Mouse (Mus musculus) ES-E14 (cell line): ENCODE data around the gene Pimreg. TPM values are rescaled to one million over a fixed set of nuclear protein-coding genes. Genes with fewer than 3 reads are reported as not detected.

Experiments
- DNase-seq: peaks from one replicate; pipeline ENCODE4 v3.0.0-alpha.2; 2013; ENCODE audit warnings: low read depth, low spot score
- H3K27ac ChIP-seq: 2 replicates; pipeline ENCODE4 v1.5.1; 2012; ENCODE audit warnings: low read depth, mild to moderate bottlenecking, low read length, moderate library complexity, mixed read lengths; ENCODE audit not compliant: poor library complexity, insufficient read depth, severe bottlenecking
- H3K36me3 ChIP-seq: 2 replicates; pipeline ENCODE4 v1.6.1; 2012; ENCODE audit warnings: mild to moderate bottlenecking, low read length, moderate library complexity, mixed read lengths; ENCODE audit not compliant: control insufficient read depth, poor library complexity, insufficient read depth, severe bottlenecking
- H3K4me1 ChIP-seq, 2 experiments: fragments of 150-350 bp in 1 of 2; sonication (generic) in 1 of 2; 2 replicates each; pipeline ENCODE4 v1.6.1; 2012; ENCODE audit warnings: low read length in 2 of 2, mild to moderate bottlenecking in 1 of 2, mixed read lengths in 1 of 2; ENCODE audit not compliant: control insufficient read depth in 2 of 2, insufficient read depth in 2 of 2, poor library complexity in 1 of 2
- H3K4me3 ChIP-seq, 2 experiments: fragments of 150-350 bp in 1 of 2; sonication (generic) in 1 of 2; 2 replicates each; pipeline ENCODE4 v1.5.1; 2012; ENCODE audit warnings: low read length in 2 of 2, low read depth in 1 of 2, mild to moderate bottlenecking in 1 of 2, mixed read lengths in 1 of 2; ENCODE audit not compliant: insufficient read depth in 1 of 2, poor library complexity in 1 of 2, severe bottlenecking in 1 of 2
- H3K9ac ChIP-seq: 2 replicates; pipeline ENCODE4 v1.6.1; 2012; ENCODE audit warnings: low read depth, mild to moderate bottlenecking, low read length, mixed read lengths; ENCODE audit not compliant: poor library complexity, insufficient read depth, severe bottlenecking
- H3K9me3 ChIP-seq: fragments of 150-350 bp; sonication (generic); 2 replicates; pipeline ENCODE4 v1.6.1; 2012; ENCODE audit warnings: low read depth, mild to moderate bottlenecking, low read length; ENCODE audit not compliant: control insufficient read depth, insufficient read depth
- CHD2 ChIP-seq: IDR thresholded peaks from 2 replicates; pipeline ENCODE4 v1.6.1; 2014; ENCODE audit warnings: mild to moderate bottlenecking, low read depth, low read length, inconsistent platforms
- HCFC1 ChIP-seq: IDR thresholded peaks from 2 replicates; pipeline ENCODE4 v1.6.1; 2012; ENCODE audit warnings: low read length, inconsistent platforms, borderline replicate concordance; ENCODE audit not compliant: insufficient read depth
- MAFK ChIP-seq: IDR thresholded peaks from 2 replicates; pipeline ENCODE4 v1.6.1; 2014; ENCODE audit warnings: mild to moderate bottlenecking, low read depth, low read length, inconsistent platforms; ENCODE audit not compliant: insufficient read depth
- ZC3H11A ChIP-seq: IDR thresholded peaks from 2 replicates; pipeline ENCODE4 v1.6.1; 2012; ENCODE audit warnings: low read depth, mild to moderate bottlenecking, inconsistent platforms, low read length, borderline replicate concordance
- ZNF384 ChIP-seq: IDR thresholded peaks from 2 replicates; pipeline ENCODE4 v1.6.1; 2012; ENCODE audit warnings: low read depth, low read length, inconsistent platforms
- in situ Hi-C, 2 experiments: fragments of 600-800 bp; cut with MboI; formaldehyde crosslinking; loops; one replicate each; pipeline ENCODE4 v1.15.1; 2025; ENCODE audit warnings: low sequenced_read_pairs in 2 of 2, inconsistent platforms in 1 of 2; ENCODE audit not compliant: unreplicated experiment in 2 of 2
- total RNA-seq: library from RNA; depleted of rRNA; stranded (reverse); fragments of 300-350 nt; gene quantifications from 2 replicates; pipeline ENCODE4 v1.2.3, GENCODE M21; 2012

The Pimreg gene
- total RNA-seq, 1 experiment = 28.7 TPM

DNA sequence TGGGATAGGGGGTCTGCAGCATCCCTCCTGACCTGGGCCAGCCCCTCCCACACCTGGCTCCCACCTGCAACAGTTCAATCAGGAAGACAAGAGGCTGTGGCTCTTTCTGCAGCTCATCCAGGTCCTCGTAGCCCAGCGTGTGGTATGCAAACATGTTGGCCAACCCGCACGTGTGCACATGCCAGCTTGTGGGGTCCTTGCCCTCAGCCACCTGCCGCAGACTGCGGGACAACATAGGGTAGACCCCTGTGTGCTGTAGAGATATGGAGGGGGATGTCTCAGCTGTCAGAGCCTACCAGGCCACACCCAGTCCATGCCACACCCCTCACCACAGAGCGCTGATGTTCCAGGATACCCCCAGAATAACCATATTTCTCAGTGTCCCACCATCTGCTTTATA lies 10.5 kb upstream of the Pimreg start:
- Histone ChIP-seq H3K9ac (no peak overlapping the region), H3K9me3 (no peaks in the 10 kb centered on the region), H3K4me1 (no peaks in the 10 kb centered on the region), H3K4me3 (no peak overlapping the region), H3K36me3 (no peaks in the 10 kb centered on the region), H3K27ac (no peak overlapping the region)
- in situ Hi-C loops = loop anchor here in 1 of 2 experiments (25.0 kb wide), 1 partner anchor 694 kb away; no protein-coding TSS in a partner anchor
- TF ChIP-seq MAFK = no peak
- DNase-seq = no peak

- no peak overlapping the region for H3K4me3 ChIP-seq
- no peaks in the 10 kb centered on the region for H3K4me1 ChIP-seq
- no peak for DNase-seq
- no peak overlapping the region for H3K9ac ChIP-seq
- in situ Hi-C loops = loop anchor here in 1 of 2 experiments (25.0 kb wide), 1 partner anchor 695 kb away; no protein-coding TSS in a partner anchor
- TF ChIP-seq HCFC1 (no peak), CHD2 (no peak), ZNF384 (no peak), ZC3H11A (no peak), MAFK (no peak)
- H3K27ac ChIP-seq = no peak overlapping the region
- no peaks in the 10 kb centered on the region for H3K9me3 ChIP-seq
- no peaks in the 10 kb centered on the region for H3K36me3 ChIP-seq
Measured at GRCm38 (mm10) chr11:72032091-72032490, 9.7 kb upstream of the Pimreg start.

GRCm38 (mm10) chr11:72032589-72032988 lies 9.2 kb upstream of the Pimreg start:
- TF ChIP-seq ZC3H11A = no peak
- TF ChIP-seq CHD2 = no peak
- no peak for TF ChIP-seq HCFC1
- no peak for TF ChIP-seq ZNF384
- no peak for TF ChIP-seq MAFK
- in situ Hi-C loops = loop anchor here in 1 of 2 experiments (25.0 kb wide), 1 partner anchor 695 kb away; no protein-coding TSS in a partner anchor
- no peaks in the 10 kb centered on the region for H3K4me1 ChIP-seq
- H3K27ac ChIP-seq = no peak overlapping the region
- no peak overlapping the region for H3K9ac ChIP-seq
- DNase-seq = no peak
- no peaks in the 10 kb centered on the region for H3K36me3 ChIP-seq
- H3K9me3 ChIP-seq = no peaks in the 10 kb centered on the region
- no peak overlapping the region for H3K4me3 ChIP-seq

DNA sequence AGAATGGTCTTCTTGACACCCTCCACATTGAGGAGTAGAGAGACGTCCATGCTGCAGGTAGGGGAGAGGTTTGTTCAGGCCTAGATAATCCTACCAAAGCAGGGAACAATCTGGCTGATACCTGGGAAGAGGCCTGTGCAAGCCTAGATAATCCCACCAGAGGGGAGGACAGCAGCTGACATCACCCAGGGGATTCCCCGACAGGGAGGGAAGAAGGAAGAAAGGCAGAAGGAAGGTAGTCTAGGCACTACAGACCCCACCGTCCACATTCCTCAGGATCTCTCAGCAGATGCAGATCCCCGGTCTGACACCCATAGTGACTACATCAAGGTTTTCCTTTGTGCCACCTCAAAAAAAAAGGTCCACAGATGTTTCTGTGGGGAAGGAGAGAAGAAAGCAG lies 4.4 kb upstream of the Pimreg start, which contains the start of gene Aipl1:
Aipl1 (minus strand) TSS at position 101 of the 400 bp plus-strand sequence.
- in situ Hi-C loops = loop anchor here in 1 of 2 experiments (25.0 kb wide), 1 partner anchor 700 kb away; no protein-coding TSS in a partner anchor
- Histone ChIP-seq H3K4me1 (no peaks in the 10 kb centered on the region), H3K36me3 (no peaks in the 10 kb centered on the region), H3K27ac (no peak within 1 kb of the TSS), H3K9me3 (no peaks in the 10 kb centered on the region), H3K9ac (no peak within 1 kb of the TSS), H3K4me3 (no peak within 1 kb of the TSS)
- DNase-seq = no peak
- TF ChIP-seq MAFK (no peak), ZC3H11A (no peak), HCFC1 (no peak), CHD2 (no peak), ZNF384 (no peak)

DNA sequence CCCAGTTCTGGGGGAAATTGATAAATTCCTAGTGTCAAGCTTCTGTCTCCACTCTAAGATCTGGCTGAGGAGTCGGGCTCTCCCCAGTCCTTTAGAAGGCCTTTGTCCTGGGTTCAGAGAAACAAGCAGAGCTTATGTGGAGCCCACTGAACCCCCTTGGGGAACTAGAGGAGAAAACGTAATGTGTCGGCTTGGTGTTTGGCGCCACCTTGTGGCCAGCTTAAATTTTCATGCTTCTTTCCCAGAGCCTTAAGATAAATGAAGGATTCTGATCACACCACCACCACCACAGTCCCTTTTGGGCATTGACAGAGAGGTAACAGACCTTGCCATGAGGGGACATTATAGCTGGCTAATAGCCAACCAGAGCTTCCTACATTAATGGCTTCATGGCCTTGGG lies 3.8 kb upstream of the Pimreg start:
- peak; percentile 66 for DNase-seq
- Histone ChIP-seq H3K9me3 (no peaks in the 10 kb centered on the region), H3K9ac (no peak overlapping the region), H3K4me3 (no peak overlapping the region), H3K27ac (no peak overlapping the region), H3K36me3 (no peaks in the 10 kb centered on the region), H3K4me1 (peaks cover 0 to 1% of the 10 kb centered on the region in 2 experiments; a peak in 1 of 4 replicates)
- TF ChIP-seq CHD2 (no peak), ZC3H11A (0 out of 2 replicates have a peak, but pooled peaks have one; percentile 9)
- in situ Hi-C loops = loop anchor here in 1 of 2 experiments (25.0 kb wide), 1 partner anchor 701 kb away; no protein-coding TSS in a partner anchor
